Mouse (Mus musculus): ENCODE measurements around the gene Nop10.

DNA sequence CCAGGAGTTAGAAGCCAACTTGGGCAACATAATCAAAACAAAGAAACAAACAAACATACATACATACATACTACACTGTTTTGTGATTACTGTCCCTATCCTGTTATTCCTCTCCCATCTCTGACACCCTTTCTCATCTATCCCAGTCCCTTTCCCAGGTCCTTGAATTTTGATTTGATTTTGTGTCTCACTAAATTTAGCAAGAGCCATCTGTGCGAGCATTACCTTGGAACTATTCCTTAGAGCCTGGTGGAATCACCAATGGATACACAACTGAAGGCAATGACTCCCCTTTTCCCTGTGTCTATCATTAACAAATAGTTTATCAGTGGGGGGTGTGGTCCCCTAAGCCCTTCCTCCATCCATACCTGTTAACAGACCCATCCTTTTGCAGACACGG is 31.1 kb downstream of the Nop10 start:
- no peak for TF ChIP-seq CTCF (IDR thresholded peaks at IDR 0.05; ENCODE audit: control insufficient read depth, insufficient read depth, insufficient replicate concordance, low read depth, low read length)
- TF ChIP-seq POLR2A (IDR thresholded peaks at IDR 0.05; ENCODE audit: control insufficient read depth, low read depth, low read length), result no peak

Measured in testis, adult 2 months (tissue).